Mouse (Mus musculus) lung, embryonic 16.5 days (tissue): ENCODE results near the gene Card19. TPM values are rescaled to one million over a fixed set of nuclear protein-coding genes. Genes with fewer than 3 reads are reported as not detected.

Source experiments
- ATAC-seq: fragments of 200-750 bp; cut with Nextera tagmentation; 2 replicates; pipeline ENCODE4 v1.8.0; 2017; ENCODE audit warnings: low read depth, mild to moderate bottlenecking, moderate library complexity
- H3K27ac ChIP-seq: fragments of 300-500 bp; sonication (generic); 2 replicates; pipeline ENCODE4 v1.5.1; 2014; ENCODE audit warnings: mild to moderate bottlenecking, control low read depth, low read length
- H3K27me3 ChIP-seq: fragments of 300-500 bp; sonication (generic); 2 replicates; pipeline ENCODE4 v1.6.1; 2014; ENCODE audit warnings: low read depth, low read length, mixed read lengths; ENCODE audit not compliant: control insufficient read depth, insufficient read depth
- H3K36me3 ChIP-seq: fragments of 300-500 bp; sonication (generic); 2 replicates; pipeline ENCODE4 v1.6.1; 2014; ENCODE audit warnings: low read length; ENCODE audit not compliant: control insufficient read depth, insufficient read depth
- H3K4me1 ChIP-seq: fragments of 300-500 bp; sonication (generic); replicated peaks from 2 replicates; pipeline ENCODE4 v1.6.1; 2014; ENCODE audit warnings: low read length, mixed read lengths; ENCODE audit not compliant: control insufficient read depth, insufficient read depth
- H3K4me2 ChIP-seq: fragments of 300-500 bp; sonication (generic); 2 replicates; pipeline ENCODE4 v1.6.1; 2014; ENCODE audit warnings: low read depth, low read length, control low read depth
- H3K4me3 ChIP-seq: fragments of 300-500 bp; sonication (generic); 2 replicates; pipeline ENCODE4 v1.5.1; 2014; ENCODE audit warnings: mild to moderate bottlenecking, low read length, control low read depth
- H3K9ac ChIP-seq: fragments of 300-500 bp; sonication (generic); 2 replicates; pipeline ENCODE4 v1.6.1; 2014; ENCODE audit warnings: low read length, control low read depth
- H3K9me3 ChIP-seq: fragments of 300-500 bp; sonication (generic); 2 replicates; pipeline ENCODE4 v1.6.1; 2016; ENCODE audit warnings: low read length; ENCODE audit not compliant: control insufficient read depth
- WGBS: fragments of 180-500 bp; shearing (Covaris S2); extraction: QIAGEN DNeasy Blood & Tissue Kit; methylation state at CpG from one replicate; pipeline ENCODE4 v1.1.7; 2014; 5-methylcytosine and 5-hydroxymethylcytosine counted together
- polyA plus RNA-seq: library from polyadenylated mRNA; unstranded; fragments of >200 nt; fragmentation: Nextera tagmentation; extraction: Ambion mirVana; gene quantifications from 2 replicates; pipeline ENCODE4 v1.2.1, GENCODE M21; 2015

Gene Card19
- polyA plus RNA-seq, 1 experiment from 2014 or later, result 57.1 TPM

- no peaks in the 10 kb centered on the region for H3K9me3 ChIP-seq
- H3K4me3 ChIP-seq, result no peak overlapping the region
- no peak overlapping the region for H3K4me2 ChIP-seq
- 81% methylated on average over 8 of the region's 8 CpGs for WGBS
- H3K9ac ChIP-seq, result no peak overlapping the region
- no peaks in the 10 kb centered on the region for H3K27me3 ChIP-seq
- H3K27ac ChIP-seq, result no peak overlapping the region
- H3K36me3 ChIP-seq, result no peaks in the 10 kb centered on the region
- no peaks in the 10 kb centered on the region for H3K4me1 ChIP-seq
- ATAC-seq, result no peak
Measured at GRCm38 (mm10) chr13:49237617-49238016, 21.8 kb upstream of the Card19 start.

GRCm38 (mm10) chr13:49234711-49235110, 18.9 kb upstream of the Card19 start:
- Histone ChIP-seq H3K27me3 (no peaks in the 10 kb centered on the region), H3K4me3 (no peak overlapping the region), H3K36me3 (no peaks in the 10 kb centered on the region), H3K4me1 (no peaks in the 10 kb centered on the region), H3K4me2 (no peak overlapping the region), H3K9me3 (no peaks in the 10 kb centered on the region), H3K27ac (no peak overlapping the region), H3K9ac (no peak overlapping the region)
- WGBS, result 88% methylated on average over 4 of the region's 4 CpGs
- no peak for ATAC-seq

- 81% methylated on average over 8 of the region's 8 CpGs for WGBS
- Histone ChIP-seq H3K4me1 (no peaks in the 10 kb centered on the region), H3K9ac (no peak overlapping the region), H3K36me3 (no peaks in the 10 kb centered on the region), H3K9me3 (no peaks in the 10 kb centered on the region), H3K27me3 (no peaks in the 10 kb centered on the region), H3K4me3 (no peak overlapping the region), H3K27ac (no peak overlapping the region), H3K4me2 (no peak overlapping the region)
- ATAC-seq, result no peak
Measured at GRCm38 (mm10) chr13:49233792-49234572, 18.1 kb upstream of the Card19 start.

GRCm38 (mm10) chr13:49225633-49226032, 9.8 kb upstream of the Card19 start:
- Histone ChIP-seq H3K9ac (no peak overlapping the region), H3K4me2 (no peak overlapping the region), H3K36me3 (no peaks in the 10 kb centered on the region), H3K27me3 (no peaks in the 10 kb centered on the region; the same call in 1 of the 2 replicates), H3K4me1 (no peaks in the 10 kb centered on the region), H3K4me3 (no peak overlapping the region), H3K27ac (no peak overlapping the region), H3K9me3 (peaks cover 4% of the 10 kb centered on the region; the same call in 1 of the 2 replicates)
- no peak for ATAC-seq
- WGBS, result 48% methylated on average over 4 of the region's 4 CpGs

- 55% methylated on average over 3 of the region's 3 CpGs for WGBS
- Histone ChIP-seq H3K9me3 (peaks cover 4% of the 10 kb centered on the region; the same call in 1 of the 2 replicates), H3K4me3 (no peak overlapping the region)
Measured at GRCm38 (mm10) chr13:49225159-49225558, 9.3 kb upstream of the Card19 start.

GRCm38 (mm10) chr13:49224729-49225128, 8.9 kb upstream of the Card19 start:
- no peak overlapping the region for H3K4me3 ChIP-seq
- 24% methylated on average over 6 of the region's 6 CpGs for WGBS
- H3K9ac ChIP-seq, result no peak overlapping the region
- ATAC-seq, result no peak
- peaks cover 4% of the 10 kb centered on the region; the same call in 1 of the 2 replicates for H3K9me3 ChIP-seq
- no peaks in the 10 kb centered on the region for H3K36me3 ChIP-seq
- no peaks in the 10 kb centered on the region for H3K4me1 ChIP-seq
- no peaks in the 10 kb centered on the region; the same call in 1 of the 2 replicates for H3K27me3 ChIP-seq
- no peak overlapping the region for H3K27ac ChIP-seq
- H3K4me2 ChIP-seq, result no peak overlapping the region

More at GRCm38 (mm10) chr13:49225159-49225558, 9.3 kb upstream of the Card19 start:
- H3K36me3 ChIP-seq, result no peaks in the 10 kb centered on the region
- no peaks in the 10 kb centered on the region for H3K4me1 ChIP-seq
- H3K9ac ChIP-seq, result no peak overlapping the region
- H3K27ac ChIP-seq, result no peak overlapping the region
- no peak overlapping the region for H3K4me2 ChIP-seq
- no peak for ATAC-seq
- H3K27me3 ChIP-seq, result no peaks in the 10 kb centered on the region; the same call in 1 of the 2 replicates

- Histone ChIP-seq H3K36me3 (no peaks in the 10 kb centered on the region), H3K9me3 (peaks cover 4% of the 10 kb centered on the region; the same call in 1 of the 2 replicates), H3K4me1 (no peaks in the 10 kb centered on the region), H3K4me3 (no peak overlapping the region), H3K4me2 (no peak overlapping the region), H3K9ac (no peak overlapping the region; the same call in 1 of the 2 replicates), H3K27me3 (no peaks in the 10 kb centered on the region; the same call in 1 of the 2 replicates), H3K27ac (no peak overlapping the region)
- WGBS, result 8% methylated on average over 10 of the region's 10 CpGs
- no peak for ATAC-seq
Measured at GRCm38 (mm10) chr13:49224314-49224713, 8.5 kb upstream of the Card19 start.

- 26% methylated on average over 5 of the region's 5 CpGs for WGBS
- Histone ChIP-seq H3K4me1 (peaks cover 8% of the 10 kb centered on the region), H3K27me3 (no peaks in the 10 kb centered on the region; the same call in none of the 2 replicates), H3K27ac (no peak overlapping the region), H3K9ac (no peak overlapping the region), H3K4me3 (no peak overlapping the region), H3K36me3 (no peaks in the 10 kb centered on the region), H3K9me3 (peaks cover 4% of the 10 kb centered on the region; the same call in 1 of the 2 replicates), H3K4me2 (no peak overlapping the region)
- ATAC-seq, result no peak
Measured at GRCm38 (mm10) chr13:49220912-49221311, 5.1 kb upstream of the Card19 start.

GRCm38 (mm10) chr13:49219367-49219766, 3.5 kb upstream of the Card19 start:
- Histone ChIP-seq H3K27me3 (no peaks in the 10 kb centered on the region; the same call in none of the 2 replicates), H3K36me3 (no peaks in the 10 kb centered on the region), H3K27ac (no peak overlapping the region)

More at GRCm38 (mm10) chr13:49219367-49219766, 3.5 kb upstream of the Card19 start:
- Histone ChIP-seq H3K4me1 (peaks cover 17% of the 10 kb centered on the region), H3K4me3 (no peak overlapping the region), H3K9ac (no peak overlapping the region), H3K4me2 (no peak overlapping the region), H3K9me3 (peaks cover 4% of the 10 kb centered on the region; the same call in 1 of the 2 replicates)
- ATAC-seq, result no peak
- WGBS, result 72% methylated on average over 4 of the region's 4 CpGs
